Mouse (Mus musculus) testis, adult 2 months (tissue): ENCODE measurements around the gene Mrs2.

ENCODE experiments used
- CTCF ChIP-seq: fragments of 200-500 bp; IDR thresholded peaks from 2 replicates; pipeline ENCODE4 v1.5.1; 2012; ENCODE audit warnings: low read depth, mild to moderate bottlenecking, inconsistent platforms, low read length, moderate library complexity; ENCODE audit not compliant: control insufficient read depth, insufficient read depth, insufficient replicate concordance
- POLR2A ChIP-seq: fragments of 200-500 bp; IDR thresholded peaks from 2 replicates; pipeline ENCODE4 v1.6.1; 2012; ENCODE audit warnings: low read depth, mild to moderate bottlenecking, inconsistent platforms, low read length, moderate library complexity; ENCODE audit not compliant: control insufficient read depth

GRCm38 (mm10) chr13:25055111-25055554, 35.0 kb upstream of the Mrs2 start:
- TF ChIP-seq CTCF (no peak), POLR2A (peak; percentile 55; the same call in 1 of the 2 replicates)
